9 mouse cellular contexts compared by ENCODE assay signal in the genomic region with DNA sequence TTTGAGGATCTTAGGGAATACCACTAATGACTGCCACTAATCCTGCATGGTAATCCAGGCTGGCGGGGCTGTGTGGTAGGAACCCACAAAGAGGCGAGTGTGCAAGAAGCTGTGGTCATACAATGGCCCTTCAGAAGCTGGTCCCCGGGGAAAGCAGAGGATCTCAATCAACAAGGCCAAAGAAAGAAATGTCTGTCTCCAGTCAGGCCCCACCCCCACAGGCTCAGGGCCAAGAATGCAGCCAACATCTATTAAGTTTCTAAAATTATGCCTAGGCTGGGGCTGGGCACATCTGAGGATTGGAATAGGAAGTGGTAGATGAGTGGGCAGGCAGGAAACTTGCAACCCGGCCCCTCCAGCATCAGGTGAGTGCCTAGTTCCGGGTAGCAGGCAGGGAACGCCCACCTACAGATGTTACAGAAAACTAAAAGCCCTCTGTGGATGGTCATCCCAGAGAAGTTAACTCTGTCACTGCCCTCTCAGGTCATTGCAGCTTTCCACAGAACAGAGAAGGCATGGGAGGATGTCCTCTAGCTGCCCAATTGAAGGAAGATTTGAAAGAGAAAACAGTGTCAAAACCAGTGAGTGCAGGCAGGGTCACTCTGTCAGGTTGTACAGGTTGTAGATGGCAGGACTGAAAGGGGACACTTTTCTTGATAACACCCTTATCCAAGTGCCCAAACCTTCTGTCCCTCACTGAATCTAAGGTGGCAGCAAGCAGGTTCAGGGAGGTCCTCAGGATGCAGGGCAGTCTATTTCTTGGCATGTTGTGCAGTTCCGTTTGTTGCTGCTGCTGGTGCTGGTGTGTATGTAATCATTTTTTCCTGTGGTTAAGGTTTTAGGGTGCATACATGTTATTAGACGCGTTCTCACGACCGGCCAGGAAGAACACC. TPM values are rescaled to one million over a fixed set of nuclear protein-coding genes. Genes with fewer than 3 reads are reported as not detected.
DNase-seq lines count a peak whose midpoint lies in the region; ATAC-seq and TF ChIP-seq lines count a peak whose summit lies in the region.
"Had no signal": no experiment of that assay in that cellular context is flagged by ENCODE, and none has a peak within 500 bp of the region (broad histone marks: within the 10 kb centered on the region; RNA-seq: fewer than 3 reads in every experiment).

No protein-coding gene starts in this region.

- no peak overlapping the region for H3K9ac ChIP-seq in embryonic facial prominence, embryonic 13.5 days
- no peak overlapping the region for H3K9ac ChIP-seq in stomach, postnatal 0 days (ENCODE audit: low read length)
- H3K9ac ChIP-seq: liver, embryonic 15.5 days had no signal

- TF ChIP-seq CTCF in kidney, adult 2 months (conservative IDR thresholded peaks at IDR 0.05; ENCODE audit: insufficient read depth, insufficient read length, low read depth, low read length) = no peak
- TF ChIP-seq CTCF in stomach, postnatal 0 days (IDR thresholded peaks at IDR 0.05; ENCODE audit: low read depth) = no peak

- H3K79me2 ChIP-seq in myocyte (ENCODE audit: control insufficient read depth, insufficient read depth) = no peaks in the 10 kb centered on the region

- peak; percentile 83 for DNase-seq in testis, postnatal 10 days (ENCODE audit: low spot score)
- no peak for DNase-seq in testis, postnatal 14 days (ENCODE audit: low spot score)
- peak; percentile 72 to 80 for DNase-seq in heart, adult 18-20 months
- peak; percentile 76 for DNase-seq in kidney, adult 2 months
- DNase-seq in limb, embryonic 10.5 days (ENCODE audit: low spot score) = no peak
- peak; percentile 41 for DNase-seq in stomach, postnatal 0 days (ENCODE audit: low spot score)

- H3K36me3 ChIP-seq in embryonic facial prominence, embryonic 13.5 days = no peaks in the 10 kb centered on the region
- no peaks in the 10 kb centered on the region for H3K36me3 ChIP-seq in kidney, adult 2 months (ENCODE audit: control insufficient read depth, insufficient read depth, low read length)
- H3K36me3 ChIP-seq in limb, embryonic 10.5 days = no peaks in the 10 kb centered on the region
- no peaks in the 10 kb centered on the region for H3K36me3 ChIP-seq in myocyte (ENCODE audit: control insufficient read depth, insufficient read depth)
- no peaks in the 10 kb centered on the region for H3K36me3 ChIP-seq in stomach, postnatal 0 days (ENCODE audit: control insufficient read depth, insufficient read depth, low read length)
- H3K36me3 ChIP-seq: liver, embryonic 15.5 days had no signal

- peak overlapping the region; percentile 72 for H3K27ac ChIP-seq in embryonic facial prominence, embryonic 13.5 days
- H3K27ac ChIP-seq in kidney, adult 2 months (ENCODE audit: insufficient read depth, low read depth, low read length) = no peak overlapping the region
- peak overlapping the region; percentile 7; the same call in 1 of the 2 replicates for H3K27ac ChIP-seq in limb, embryonic 10.5 days
- no peak overlapping the region for H3K27ac ChIP-seq in stomach, postnatal 0 days (replicated peaks)
- H3K27ac ChIP-seq: liver, embryonic 15.5 days had no signal

- TF ChIP-seq POLR2A in kidney, adult 2 months (IDR thresholded peaks at IDR 0.05; ENCODE audit: low read depth, low read length) = no peak
- TF ChIP-seq POLR2A in myocyte (IDR thresholded peaks at IDR 0.05; ENCODE audit: insufficient read length, low read depth) = no peak

- ATAC-seq in embryonic facial prominence, embryonic 13.5 days (ENCODE audit: insufficient number of reproducible peaks, insufficient read depth, low FRiP score, low TSS enrichment, low read depth) = peak; percentile 48; the same call in 1 of the 2 replicates
- ATAC-seq in stomach, postnatal 0 days (ENCODE audit: low FRiP score, low TSS enrichment) = no peak

- WGBS in embryonic facial prominence, embryonic 13.5 days = 45% methylated on average over 11 of the region's 11 CpGs
- WGBS in kidney, adult 2 months = 53% methylated on average over 11 of the region's 11 CpGs
- 82% methylated on average over 11 of the region's 11 CpGs for WGBS in limb, embryonic 10.5 days
- 59% methylated on average over 11 of the region's 11 CpGs for WGBS in stomach, postnatal 0 days

- no peaks in the 10 kb centered on the region for H3K27me3 ChIP-seq in embryonic facial prominence, embryonic 13.5 days
- no peaks in the 10 kb centered on the region for H3K27me3 ChIP-seq in kidney, adult 2 months (replicated peaks; ENCODE audit: control insufficient read depth, insufficient read depth, low read length)
- no peaks in the 10 kb centered on the region for H3K27me3 ChIP-seq in limb, embryonic 10.5 days (ENCODE audit: low read depth, poor library complexity, severe bottlenecking)
- H3K27me3 ChIP-seq in myocyte (ENCODE audit: control insufficient read depth, insufficient read depth, insufficient read length) = no peaks in the 10 kb centered on the region
- no peaks in the 10 kb centered on the region for H3K27me3 ChIP-seq in stomach, postnatal 0 days (ENCODE audit: control insufficient read depth, insufficient read depth, low read length)
- H3K27me3 ChIP-seq: liver, embryonic 15.5 days had no signal

- no peak overlapping the region for H3K4me3 ChIP-seq in embryonic facial prominence, embryonic 13.5 days
- no peak overlapping the region for H3K4me3 ChIP-seq in kidney, adult 2 months (ENCODE audit: insufficient read depth, low read depth, low read length)
- H3K4me3 ChIP-seq in limb, embryonic 10.5 days = no peak overlapping the region
- H3K4me3 ChIP-seq in myocyte = no peak overlapping the region
- no peak overlapping the region for H3K4me3 ChIP-seq in stomach, postnatal 0 days (ENCODE audit: low read depth, low read length)
- H3K4me3 ChIP-seq: liver, embryonic 15.5 days had no signal

- H3ac ChIP-seq in myocyte (ENCODE audit: control insufficient read depth, insufficient read length) = no peak overlapping the region

- peak overlapping the region; percentile 26; the same call in 1 of the 2 replicates for H3K4me2 ChIP-seq in embryonic facial prominence, embryonic 13.5 days
- peak overlapping the region; percentile 49 for H3K4me2 ChIP-seq in myocyte (ENCODE audit: low read depth)
- no peak overlapping the region for H3K4me2 ChIP-seq in stomach, postnatal 0 days (replicated peaks; ENCODE audit: low read depth)
- H3K4me2 ChIP-seq: liver, embryonic 15.5 days had no signal

- H3K9me3 ChIP-seq in embryonic facial prominence, embryonic 13.5 days = no peaks in the 10 kb centered on the region
- H3K9me3 ChIP-seq in limb, embryonic 10.5 days (replicated peaks) = no peaks in the 10 kb centered on the region
- H3K9me3 ChIP-seq in stomach, postnatal 0 days (ENCODE audit: control insufficient read depth, low read length) = no peaks in the 10 kb centered on the region
- H3K9me3 ChIP-seq: liver, embryonic 15.5 days had no signal

- peaks cover 37% of the 10 kb centered on the region for H3K4me1 ChIP-seq in embryonic facial prominence, embryonic 13.5 days
- peaks cover 9% of the 10 kb centered on the region; the same call in 1 of the 2 replicates for H3K4me1 ChIP-seq in kidney, adult 2 months (ENCODE audit: control insufficient read depth, insufficient read depth, low read length)
- H3K4me1 ChIP-seq in limb, embryonic 10.5 days = peaks cover 33% of the 10 kb centered on the region
- no peaks in the 10 kb centered on the region; the same call in none of the 2 replicates for H3K4me1 ChIP-seq in stomach, postnatal 0 days (replicated peaks; ENCODE audit: control insufficient read depth, insufficient read depth)

- no peak for TF ChIP-seq EP300 in stomach, postnatal 0 days (optimal IDR thresholded peaks at IDR 0.05)

TF ChIP-seq in myocyte, 11 proteins besides CTCF, POLR2A, EP300 and RAD21:
- TF ChIP-seq MYOD1 (IDR thresholded peaks at IDR 0.05; ENCODE audit: control insufficient read depth in 1 of 3, insufficient read length in 2 of 3, low read depth in 2 of 3) (no peak), USF1 (IDR thresholded peaks at IDR 0.05; ENCODE audit: low read depth) (no peak), MYOG (IDR thresholded peaks at IDR 0.05; ENCODE audit: control insufficient read depth in 1 of 3, insufficient read depth in 1 of 3, insufficient read length in 2 of 3, low read depth in 2 of 3) (peak in 1 of 3 experiments; percentile 26)

RNA-seq across cellular contexts. Expression of a gene that starts 47.9 kb away (rescaled TPM):
- polyA plus RNA-seq in embryonic facial prominence, embryonic 13.5 days (2015; fragmentation: Nextera tagmentation; extraction: Ambion mirVana) = 50.7 and 51.1 TPM in 2 replicates
- 10 to 100 TPM; 24.6 to 26.5 TPM for total RNA-seq in heart, adult 18-20 months (2021)
- polyA plus RNA-seq in kidney, adult 2 months (2012; rRNA removed) = 67.2 and 71.2 TPM in 2 replicates
- 47.6 and 55.1 TPM in 2 replicates for polyA plus RNA-seq in limb, embryonic 10.5 days (2016; fragmentation: Nextera tagmentation; extraction: Ambion mirVana)
- polyA plus RNA-seq in myocyte (2012; fragmentation: generic; extraction: Trizol) = 31.0 TPM
- polyA plus RNA-seq in stomach, postnatal 0 days (2015; fragmentation: Nextera tagmentation; extraction: Ambion mirVana) = 11.8 and 12.2 TPM in 2 replicates

RNA-seq across cellular contexts. Expression of a gene that starts 53.1 kb away (rescaled TPM):
- polyA plus RNA-seq in embryonic facial prominence, embryonic 13.5 days (2015; fragmentation: Nextera tagmentation; extraction: Ambion mirVana) = 111 and 120 TPM in 2 replicates
- total RNA-seq in heart, adult 18-20 months (2021) = 10 to 100 TPM; 17.1 to 20.8 TPM
- 125 and 145 TPM in 2 replicates for polyA plus RNA-seq in kidney, adult 2 months (2012; rRNA removed)
- 87.5 and 91.1 TPM in 2 replicates for polyA plus RNA-seq in limb, embryonic 10.5 days (2016; fragmentation: Nextera tagmentation; extraction: Ambion mirVana)
- 103 TPM for polyA plus RNA-seq in myocyte (2012; fragmentation: generic; extraction: Trizol)
- polyA plus RNA-seq in stomach, postnatal 0 days (2015; fragmentation: Nextera tagmentation; extraction: Ambion mirVana) = 68.1 and 69.5 TPM in 2 replicates

Comparison
In these comparisons a context has a peak if more than half of its experiments do, and no peak if none do; other contexts are left out.
1. DNase-seq: peak in testis, postnatal 10 days (single experiment), heart, adult 18-20 months (2 of 2), kidney, adult 2 months (single experiment) and stomach, postnatal 0 days (single experiment); none in testis, postnatal 14 days (single experiment) and limb, embryonic 10.5 days (single experiment).
2. H3K27ac ChIP-seq: peak in embryonic facial prominence, embryonic 13.5 days (single experiment) and limb, embryonic 10.5 days (single experiment); none in kidney, adult 2 months (single experiment) and stomach, postnatal 0 days (single experiment).